Mouse (Mus musculus): ENCODE data around the gene Maml3. TPM values are rescaled to one million over a fixed set of nuclear protein-coding genes. Genes with fewer than 3 reads are reported as not detected.

The Maml3 gene
- polyA plus RNA-seq, 1 experiment from 2014 or later = 5.0 TPM

GRCm38 (mm10) chr3:51636700-51637099 lies 468.2 kb downstream of the Maml3 start:
- H3K4me3 ChIP-seq (replicated peaks; ENCODE audit: low read length) = no peak overlapping the region
- no peaks in the 10 kb centered on the region for H3K27me3 ChIP-seq (replicated peaks; ENCODE audit: control insufficient read depth, insufficient read depth, low read length)
- peaks cover 3% of the 10 kb centered on the region; the same call in 1 of the 2 replicates for H3K9me3 ChIP-seq (ENCODE audit: control insufficient read depth, low read length)
- ATAC-seq = no peak
- H3K36me3 ChIP-seq (ENCODE audit: control insufficient read depth, insufficient read depth) = no peaks in the 10 kb centered on the region
- H3K9ac ChIP-seq (replicated peaks; ENCODE audit: low read depth, low read length) = no peak overlapping the region
- 93% methylated on average over 20 of the region's 20 CpGs for WGBS
- peaks cover 4% of the 10 kb centered on the region for H3K4me1 ChIP-seq (replicated peaks; ENCODE audit: control insufficient read depth, insufficient read depth, low read length)
- no peak overlapping the region for H3K4me2 ChIP-seq (ENCODE audit: low read length)
- no peak overlapping the region for H3K27ac ChIP-seq (ENCODE audit: low read length)

- WGBS = 79% methylated on average over 2 of the region's 2 CpGs
- Histone ChIP-seq H3K4me2 (ENCODE audit: low read length) (no peak overlapping the region), H3K4me3 (replicated peaks; ENCODE audit: low read length) (no peak overlapping the region), H3K4me1 (replicated peaks; ENCODE audit: control insufficient read depth, insufficient read depth, low read length) (peaks cover 4% of the 10 kb centered on the region), H3K27ac (ENCODE audit: low read length) (no peak overlapping the region), H3K9me3 (ENCODE audit: control insufficient read depth, low read length) (peaks cover 7% of the 10 kb centered on the region), H3K27me3 (replicated peaks; ENCODE audit: control insufficient read depth, insufficient read depth, low read length) (no peaks in the 10 kb centered on the region), H3K9ac (replicated peaks; ENCODE audit: low read depth, low read length) (no peak overlapping the region), H3K36me3 (ENCODE audit: control insufficient read depth, insufficient read depth) (no peaks in the 10 kb centered on the region)
- ATAC-seq = no peak
These were observed 468.9 kb downstream of the Maml3 start for GRCm38 (mm10) chr3:51635960-51636359.

Other genes starting within 250 kb of the Maml3 start
- 3.7 and 4.0 TPM in 2 replicates for gene Foxo1, start 163.3 kb upstream of the Maml3 start, polyA plus RNA-seq (2015; fragmentation: Nextera tagmentation; extraction: Ambion mirVana)